Mouse (Mus musculus) hindbrain, embryonic 14.5 days (tissue): ENCODE measurements at regions not wholly inside any gene's neighbourhood (a gene's known extent, or its start where the extent isn't known, plus 50 kb on each side); places are given as distances from the start of the nearest gene placed in this dataset.

Source experiments
- ATAC-seq: fragments of 200-750 bp; cut with Nextera tagmentation; 2 replicates; pipeline ENCODE4 v1.8.0; 2017; ENCODE audit warnings: moderate number of reproducible peaks, mild to moderate bottlenecking, moderate TSS enrichment, moderate library complexity; ENCODE audit not compliant: low FRiP score
- DNase-seq: peaks from one replicate; pipeline ENCODE4 v3.0.0-alpha.2; 2015; ENCODE audit warnings: low spot score
- H3K27ac ChIP-seq: fragments of 300-500 bp; sonication (generic); 2 replicates; pipeline ENCODE4 v1.5.1; 2014; ENCODE audit warnings: mild to moderate bottlenecking, moderate library complexity
- H3K27me3 ChIP-seq: fragments of 300-500 bp; sonication (generic); 2 replicates; pipeline ENCODE4 v1.6.1; 2014; ENCODE audit warnings: mild to moderate bottlenecking, low read length, mixed read lengths; ENCODE audit not compliant: control insufficient read depth, insufficient read depth
- H3K36me3 ChIP-seq: fragments of 300-500 bp; sonication (generic); replicated peaks from 2 replicates; pipeline ENCODE4 v1.6.1; 2014; ENCODE audit not compliant: control insufficient read depth, insufficient read depth
- H3K4me1 ChIP-seq: fragments of 300-500 bp; sonication (generic); replicated peaks from 2 replicates; pipeline ENCODE4 v1.6.1; 2014; ENCODE audit warnings: antibody characterized with exemption, low read length, mixed read lengths; ENCODE audit not compliant: control insufficient read depth, insufficient read depth
- H3K4me2 ChIP-seq: fragments of 300-500 bp; sonication (generic); replicated peaks from 2 replicates; pipeline ENCODE4 v1.6.1; 2014; ENCODE audit warnings: mild to moderate bottlenecking, moderate library complexity
- H3K4me3 ChIP-seq: fragments of 300-500 bp; sonication (generic); replicated peaks from 2 replicates; pipeline ENCODE4 v1.5.1; 2014; ENCODE audit warnings: mild to moderate bottlenecking, low read length
- H3K9ac ChIP-seq: fragments of 300-500 bp; sonication (generic); 2 replicates; pipeline ENCODE4 v1.6.1; 2014
- H3K9me3 ChIP-seq: fragments of 300-500 bp; sonication (generic); 2 replicates; pipeline ENCODE4 v1.6.1; 2016; ENCODE audit warnings: low read length; ENCODE audit not compliant: control insufficient read depth
- WGBS: fragments of 180-500 bp; shearing (Covaris S2); extraction: QIAGEN DNeasy Blood & Tissue Kit; methylation state at CpG from one replicate; pipeline ENCODE4 v1.1.7; 2014; 5-methylcytosine and 5-hydroxymethylcytosine counted together

GRCm38 (mm10) chr4:100616161-100616915 is 137.7 kb downstream of the Ube2u start:
- Histone ChIP-seq H3K27ac (no peak overlapping the region), H3K4me1 (0 out of 2 replicates have a peak, but pooled peaks cover 10% of the 10 kb centered on the region), H3K36me3 (no peaks in the 10 kb centered on the region), H3K9ac (no peak overlapping the region), H3K9me3 (no peaks in the 10 kb centered on the region), H3K4me2 (peak overlapping the region; percentile 11; the same call in 1 of the 2 replicates), H3K27me3 (no peaks in the 10 kb centered on the region), H3K4me3 (no peak overlapping the region)
- ATAC-seq (peak; percentile 46; the same call in 1 of the 2 replicates), DNase-seq (peak; percentile 32)
- 55% methylated on average over 8 of the region's 8 CpGs for WGBS

GRCm38 (mm10) chr4:100616916-100617488 is 138.4 kb downstream of the Ube2u start:
- 0 out of 2 replicates have a peak, but pooled peaks cover 10% of the 10 kb centered on the region for H3K4me1 ChIP-seq
- H3K4me2 ChIP-seq, result peak overlapping the region; percentile 11; the same call in 1 of the 2 replicates
- WGBS, result 51% methylated on average over 11 of the region's 11 CpGs
- no peaks in the 10 kb centered on the region for H3K36me3 ChIP-seq
- H3K9me3 ChIP-seq, result no peaks in the 10 kb centered on the region
- ATAC-seq (no peak), DNase-seq (peak; percentile 26)
- no peak overlapping the region for H3K4me3 ChIP-seq
- no peak overlapping the region for H3K9ac ChIP-seq
- H3K27ac ChIP-seq, result peak overlapping the region; percentile 59
- no peaks in the 10 kb centered on the region for H3K27me3 ChIP-seq

GRCm38 (mm10) chr4:100624656-100625055 is 146.0 kb downstream of the Ube2u start:
- Histone ChIP-seq H3K4me2 (no peak overlapping the region), H3K27me3 (no peaks in the 10 kb centered on the region), H3K27ac (no peak overlapping the region), H3K4me1 (no peaks in the 10 kb centered on the region), H3K9ac (no peak overlapping the region), H3K36me3 (no peaks in the 10 kb centered on the region), H3K4me3 (no peak overlapping the region), H3K9me3 (no peaks in the 10 kb centered on the region)
- 94% methylated on average over 3 of the region's 5 CpGs for WGBS
- no peak for DNase-seq
- ATAC-seq, result no peak

- H3K4me2 ChIP-seq, result no peak overlapping the region
- H3K9me3 ChIP-seq, result no peaks in the 10 kb centered on the region
- 88% methylated on average over 4 of the region's 4 CpGs for WGBS
- DNase-seq (no peak), ATAC-seq (no peak)
- no peak overlapping the region for H3K27ac ChIP-seq
- no peaks in the 10 kb centered on the region for H3K27me3 ChIP-seq
- H3K4me3 ChIP-seq, result no peak overlapping the region
- no peaks in the 10 kb centered on the region for H3K4me1 ChIP-seq
- H3K36me3 ChIP-seq, result no peaks in the 10 kb centered on the region
- H3K9ac ChIP-seq, result no peak overlapping the region
These were observed 147.9 kb downstream of the Ube2u start for GRCm38 (mm10) chr4:100626551-100626950.

GRCm38 (mm10) chr4:100634388-100634787 is 142.1 kb upstream of the Cachd1 start:
- Histone ChIP-seq H3K27ac (no peak overlapping the region), H3K27me3 (no peaks in the 10 kb centered on the region), H3K9me3 (no peaks in the 10 kb centered on the region), H3K9ac (no peak overlapping the region), H3K4me2 (no peak overlapping the region), H3K4me1 (no peaks in the 10 kb centered on the region), H3K4me3 (no peak overlapping the region), H3K36me3 (no peaks in the 10 kb centered on the region)
- DNase-seq, result no peak
- 70% methylated on average over 2 of the region's 2 CpGs for WGBS
- ATAC-seq, result no peak

- Histone ChIP-seq H3K4me1 (no peaks in the 10 kb centered on the region), H3K4me3 (no peak overlapping the region), H3K9ac (no peak overlapping the region), H3K27ac (no peak overlapping the region), H3K4me2 (no peak overlapping the region), H3K27me3 (no peaks in the 10 kb centered on the region), H3K36me3 (no peaks in the 10 kb centered on the region), H3K9me3 (no peaks in the 10 kb centered on the region)
- WGBS, result 76% methylated on average over 2 of the region's 2 CpGs
- DNase-seq (no peak), ATAC-seq (no peak)
These were observed 138.9 kb upstream of the Cachd1 start for GRCm38 (mm10) chr4:100637597-100637996.

- WGBS, result 90% methylated on average over 1 of the region's 1 CpGs
- no peak for DNase-seq
- no peak overlapping the region for H3K4me3 ChIP-seq
These were observed 115.3 kb upstream of the Cachd1 start for GRCm38 (mm10) chr4:100661154-100661553.

GRCm38 (mm10) chr4:100664619-100665264 is 111.7 kb upstream of the Cachd1 start:
- ATAC-seq (peak; percentile 81), DNase-seq (peak; percentile 75)
- Histone ChIP-seq H3K4me3 (no peak overlapping the region), H3K27ac (peak overlapping the region; percentile 23; the same call in 1 of the 2 replicates), H3K4me2 (no peak overlapping the region), H3K36me3 (no peaks in the 10 kb centered on the region), H3K9me3 (no peaks in the 10 kb centered on the region), H3K9ac (no peak overlapping the region), H3K4me1 (peaks cover 8% of the 10 kb centered on the region; the same call in 1 of the 2 replicates), H3K27me3 (no peaks in the 10 kb centered on the region)
- 19% methylated on average over 5 of the region's 5 CpGs for WGBS

More at GRCm38 (mm10) chr4:100661154-100661553, 115.3 kb upstream of the Cachd1 start:
- H3K4me1 ChIP-seq, result peaks cover 8% of the 10 kb centered on the region; the same call in 1 of the 2 replicates
- ATAC-seq, result no peak
- no peaks in the 10 kb centered on the region for H3K36me3 ChIP-seq
- no peaks in the 10 kb centered on the region for H3K9me3 ChIP-seq
- H3K9ac ChIP-seq, result no peak overlapping the region
- no peaks in the 10 kb centered on the region for H3K27me3 ChIP-seq
- no peak overlapping the region for H3K27ac ChIP-seq
- H3K4me2 ChIP-seq, result no peak overlapping the region

- ATAC-seq (peak; percentile 72; the same call in 1 of the 2 replicates), DNase-seq (no peak)
- H3K36me3 ChIP-seq, result no peaks in the 10 kb centered on the region
- no peaks in the 10 kb centered on the region for H3K4me1 ChIP-seq
- WGBS, result 65% methylated on average over 5 of the region's 5 CpGs
- H3K27ac ChIP-seq, result no peak overlapping the region
- no peaks in the 10 kb centered on the region for H3K9me3 ChIP-seq
- no peak overlapping the region for H3K4me3 ChIP-seq
- no peak overlapping the region for H3K9ac ChIP-seq
- no peaks in the 10 kb centered on the region for H3K27me3 ChIP-seq
- no peak overlapping the region for H3K4me2 ChIP-seq
These were observed 105.9 kb upstream of the Cachd1 start for GRCm38 (mm10) chr4:100670553-100670952.
